Mouse (Mus musculus): Measurements from ENCODE around the gene Tmem268. TPM values are rescaled to one million over a fixed set of nuclear protein-coding genes. Genes with fewer than 3 reads are reported as not detected.

Tmem268 gene
- polyA plus RNA-seq (2017; shearing (Covaris generic)) = 10 to 100 TPM; 20.8 to 32.9 TPM

- ATAC-seq = peak; percentile 69
These were observed at the start of gene Tmem268 for GRCm38 (mm10) chr4:63558407-63559081. TSS of gene Tmem268 (plus strand) at chr4:63558781.

GRCm38 (mm10) chr4:63512921-63513320 is 45.7 kb upstream of the Tmem268 start:
- no peak for ATAC-seq

- ATAC-seq = no peak
These were observed 44.1 kb upstream of the Tmem268 start for GRCm38 (mm10) chr4:63514454-63514984.

GRCm38 (mm10) chr4:63515021-63515420 is 43.6 kb upstream of the Tmem268 start:
- no peak for ATAC-seq

DNA sequence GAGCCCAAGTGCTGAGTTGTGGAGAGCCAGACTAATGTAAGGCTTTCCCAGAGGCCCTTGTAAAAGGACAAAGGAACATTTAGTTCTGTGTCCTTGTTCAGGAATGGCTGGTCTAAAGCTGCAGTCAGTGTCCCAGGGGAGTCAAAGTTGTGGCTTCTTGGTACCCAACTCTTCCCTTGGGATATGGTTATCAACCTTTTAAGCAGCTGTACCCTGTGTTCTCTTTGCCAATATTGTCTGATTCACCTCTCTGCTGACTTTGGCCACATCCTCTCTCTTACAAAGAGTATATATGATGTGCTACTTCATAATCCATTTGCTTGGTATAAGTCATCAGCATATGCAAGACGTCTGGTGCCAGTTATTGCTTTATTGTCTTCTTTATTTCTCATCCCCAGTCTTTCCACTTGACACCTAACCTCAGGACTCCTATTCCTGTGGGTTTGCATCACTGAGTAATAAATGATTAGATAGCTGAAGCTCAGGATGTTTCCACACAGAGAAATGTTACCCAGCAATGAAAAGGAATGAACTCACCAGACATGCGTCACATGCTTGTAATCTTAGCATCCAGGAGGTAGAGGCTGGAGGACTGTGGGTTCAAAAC is 36.7 kb upstream of the Tmem268 start:
- ATAC-seq = no peak

GRCm38 (mm10) chr4:63525514-63525913 is 33.1 kb upstream of the Tmem268 start:
- no peak for ATAC-seq

DNA sequence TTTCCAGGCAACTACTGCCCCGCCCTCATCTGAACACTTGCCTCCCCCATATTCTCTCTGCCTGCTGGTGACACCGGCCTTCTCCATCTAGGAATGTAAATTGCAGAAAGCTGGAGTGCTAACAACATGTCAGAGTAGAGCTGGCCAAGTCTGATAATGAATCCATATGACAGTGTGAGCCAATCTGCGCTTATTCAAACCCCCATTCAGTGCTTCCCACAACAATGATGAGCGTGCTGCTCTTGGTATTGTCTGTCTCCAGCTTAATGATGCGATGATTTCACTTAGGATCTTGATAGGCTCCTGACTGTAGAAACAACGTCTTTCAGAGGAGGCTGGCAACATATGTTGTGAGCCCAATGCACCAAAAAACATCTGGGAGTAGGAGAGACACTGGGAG is 29.6 kb upstream of the Tmem268 start:
- ATAC-seq = no peak

GRCm38 (mm10) chr4:63530409-63530808 is 28.2 kb upstream of the Tmem268 start:
- ATAC-seq = no peak

- no peak for ATAC-seq
These were observed 21.0 kb upstream of the Tmem268 start for GRCm38 (mm10) chr4:63537602-63538001.

DNA sequence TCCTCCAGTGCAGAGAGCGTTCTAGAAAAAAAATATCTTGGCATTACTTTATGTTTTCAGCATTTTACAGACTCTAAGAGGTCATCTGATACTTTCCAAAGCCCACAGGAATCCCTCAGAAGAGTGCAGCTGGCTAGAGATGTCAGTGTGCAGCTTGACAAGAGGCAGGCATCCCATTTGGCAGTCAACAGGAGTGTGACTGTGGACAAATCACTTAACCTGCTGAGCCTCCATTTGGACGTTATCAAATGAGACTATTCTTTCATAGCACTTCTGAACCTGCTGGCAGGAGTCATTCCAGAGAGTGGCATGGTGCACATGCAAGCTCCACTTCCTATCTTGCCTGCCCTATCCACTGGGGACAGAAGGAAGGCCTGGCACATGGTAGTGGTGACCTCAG is 16.4 kb upstream of the Tmem268 start:
- ATAC-seq = no peak

DNA sequence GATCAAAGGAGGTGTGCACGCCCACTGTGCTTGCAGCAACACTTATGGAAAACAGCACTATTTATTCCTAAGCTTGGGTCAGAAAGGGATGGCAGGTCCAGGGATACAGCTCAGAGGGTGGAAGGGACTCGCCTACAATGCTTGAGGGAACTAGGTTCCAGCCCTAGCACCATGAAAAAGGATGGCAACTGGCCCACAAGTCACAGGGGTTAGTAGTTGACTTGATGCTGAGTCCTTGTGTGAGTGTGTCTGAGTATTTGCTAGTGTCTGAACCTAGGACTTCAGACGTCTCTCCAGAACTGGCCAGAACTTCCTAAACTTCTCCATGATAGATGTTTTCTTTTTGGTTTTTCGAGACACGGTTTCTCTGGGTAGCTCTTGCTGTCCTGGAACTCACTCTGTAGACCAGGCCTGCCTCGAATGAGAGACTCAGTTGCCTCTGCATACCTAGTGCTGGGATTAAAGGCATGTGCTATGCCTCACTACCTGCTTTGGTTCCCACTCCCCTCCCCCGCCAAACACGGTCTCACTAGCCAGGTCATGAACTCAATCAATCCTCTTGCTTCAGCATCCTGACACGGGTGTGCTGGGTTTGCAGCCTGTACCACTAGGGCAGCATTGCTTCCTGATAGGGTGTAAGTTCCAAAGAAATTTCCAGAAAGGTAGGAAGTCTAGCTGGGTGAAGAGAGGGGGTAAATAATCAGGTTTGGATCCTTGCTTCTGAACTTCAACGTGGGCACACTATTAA is 14.7 kb upstream of the Tmem268 start:
- peak; percentile 13 for ATAC-seq

GRCm38 (mm10) chr4:63544494-63545230 is 13.9 kb upstream of the Tmem268 start, which contains the start of gene Atp6v1g1:
TSS of gene Atp6v1g1 (plus strand) at chr4:63544772.
- peak; percentile 92 for ATAC-seq

DNA sequence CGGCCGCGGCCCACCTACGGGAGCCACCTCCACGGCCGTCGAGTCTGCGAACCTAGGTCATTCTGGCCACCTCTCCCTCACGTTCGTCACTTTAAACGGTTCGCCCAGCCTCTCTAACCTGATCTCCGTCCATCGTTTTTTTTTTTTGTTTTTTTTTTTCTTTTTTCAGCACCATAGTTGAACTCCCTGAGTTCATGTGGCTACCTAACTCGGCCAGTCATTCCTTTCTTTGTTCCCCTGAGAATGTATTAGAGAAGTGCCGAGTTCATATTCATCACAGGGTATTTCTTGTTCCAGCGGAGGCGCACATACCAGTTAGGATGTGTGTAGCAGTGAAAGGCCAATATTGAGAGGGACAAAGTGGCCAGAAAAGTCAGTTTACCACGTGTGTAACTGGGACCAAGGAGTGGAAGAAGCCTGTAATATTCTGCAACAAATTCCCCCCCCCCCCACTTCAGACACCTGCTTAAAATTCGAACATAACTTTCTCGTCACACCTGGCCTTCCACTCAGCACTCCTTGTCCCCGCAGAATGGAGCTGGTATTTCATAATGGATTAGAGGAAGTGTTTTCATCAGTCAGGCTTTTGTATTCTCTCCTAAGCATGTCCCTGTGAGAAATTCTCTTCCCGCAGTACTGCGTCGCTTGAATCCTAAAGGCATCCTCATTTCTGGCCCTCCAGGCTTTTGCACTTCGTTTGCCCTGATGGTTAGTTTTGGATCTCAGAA is 13.2 kb upstream of the Tmem268 start:
- ATAC-seq = peak; percentile 12

GRCm38 (mm10) chr4:63546441-63547055 is 12.0 kb upstream of the Tmem268 start:
- ATAC-seq = no peak

DNA sequence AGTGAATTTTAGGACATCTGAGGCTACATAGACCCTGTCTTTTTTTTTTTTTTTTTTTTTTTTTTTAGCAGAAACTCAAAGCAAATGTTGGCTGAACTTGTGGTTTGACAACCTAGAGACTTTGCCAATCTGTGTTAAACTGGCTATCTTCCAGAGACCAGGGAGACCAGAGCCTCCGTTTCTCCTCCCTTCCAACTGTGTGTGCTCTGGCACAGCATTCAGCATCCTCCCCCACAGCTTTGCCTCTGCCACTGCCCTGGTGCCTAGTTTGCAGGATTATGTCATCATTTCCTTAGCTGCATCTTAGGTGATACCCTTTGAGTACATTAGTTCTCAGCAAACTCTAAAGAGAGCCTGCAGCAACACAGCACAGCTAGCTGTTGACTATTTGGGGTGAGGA is 10.8 kb upstream of the Tmem268 start:
- no peak for ATAC-seq

DNA sequence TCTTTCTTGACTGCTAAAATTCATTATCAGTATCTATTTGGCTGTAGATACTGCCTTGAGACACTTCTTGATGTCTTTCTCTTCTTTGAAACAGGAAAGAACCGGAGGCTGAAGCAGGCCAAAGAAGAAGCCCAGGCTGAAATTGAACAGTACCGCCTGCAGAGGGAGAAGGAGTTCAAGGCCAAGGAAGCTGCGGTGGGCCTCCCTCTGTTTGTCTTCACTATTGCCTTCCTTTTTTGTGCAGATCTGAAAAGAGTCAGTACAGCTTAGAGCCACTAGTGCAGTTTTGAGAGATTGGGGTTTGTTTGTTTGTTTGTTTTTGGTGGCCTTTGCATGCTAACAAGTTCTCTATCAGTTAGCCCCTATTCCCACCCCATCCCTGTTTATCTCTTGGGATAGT is 10.1 kb upstream of the Tmem268 start:
- no peak for ATAC-seq

DNA sequence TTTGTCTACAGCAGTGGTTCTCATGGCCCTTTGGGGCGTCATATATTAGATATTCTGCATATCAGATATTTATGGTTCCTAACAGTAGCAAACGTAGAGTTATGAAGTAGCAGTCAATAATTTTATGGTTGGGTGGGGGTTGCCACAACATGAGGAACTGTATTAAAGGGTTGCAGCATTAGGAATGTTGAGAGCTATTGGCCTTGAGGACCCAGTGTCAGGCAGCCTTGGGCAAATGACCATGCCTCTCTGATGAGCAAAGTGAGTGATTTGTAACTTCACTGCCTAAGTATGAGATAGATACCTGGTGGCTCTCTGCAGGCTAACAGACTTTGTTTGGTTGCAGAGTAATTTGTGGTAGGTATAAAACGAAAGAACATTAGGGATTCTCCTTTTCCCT is 7.7 kb upstream of the Tmem268 start:
- no peak for ATAC-seq

DNA sequence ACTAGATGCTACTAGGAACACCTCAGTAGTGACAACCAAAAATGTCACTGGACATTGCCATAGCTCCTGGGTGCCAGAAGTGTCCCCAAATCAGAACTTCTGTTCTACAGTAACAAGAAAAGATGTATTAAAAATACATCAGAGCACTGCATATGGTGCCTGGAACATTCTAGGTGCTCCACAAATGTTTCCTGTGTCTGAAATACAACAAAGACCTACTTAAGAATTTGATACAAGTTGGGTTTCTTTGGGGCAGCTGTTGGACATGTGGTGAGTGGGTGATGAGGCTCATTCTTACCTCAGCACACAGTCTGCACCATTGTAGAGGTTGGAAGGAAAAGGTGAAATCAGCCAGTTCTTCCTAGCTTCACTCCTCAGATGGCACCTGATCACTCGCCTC is 5.7 kb upstream of the Tmem268 start:
- ATAC-seq = no peak

DNA sequence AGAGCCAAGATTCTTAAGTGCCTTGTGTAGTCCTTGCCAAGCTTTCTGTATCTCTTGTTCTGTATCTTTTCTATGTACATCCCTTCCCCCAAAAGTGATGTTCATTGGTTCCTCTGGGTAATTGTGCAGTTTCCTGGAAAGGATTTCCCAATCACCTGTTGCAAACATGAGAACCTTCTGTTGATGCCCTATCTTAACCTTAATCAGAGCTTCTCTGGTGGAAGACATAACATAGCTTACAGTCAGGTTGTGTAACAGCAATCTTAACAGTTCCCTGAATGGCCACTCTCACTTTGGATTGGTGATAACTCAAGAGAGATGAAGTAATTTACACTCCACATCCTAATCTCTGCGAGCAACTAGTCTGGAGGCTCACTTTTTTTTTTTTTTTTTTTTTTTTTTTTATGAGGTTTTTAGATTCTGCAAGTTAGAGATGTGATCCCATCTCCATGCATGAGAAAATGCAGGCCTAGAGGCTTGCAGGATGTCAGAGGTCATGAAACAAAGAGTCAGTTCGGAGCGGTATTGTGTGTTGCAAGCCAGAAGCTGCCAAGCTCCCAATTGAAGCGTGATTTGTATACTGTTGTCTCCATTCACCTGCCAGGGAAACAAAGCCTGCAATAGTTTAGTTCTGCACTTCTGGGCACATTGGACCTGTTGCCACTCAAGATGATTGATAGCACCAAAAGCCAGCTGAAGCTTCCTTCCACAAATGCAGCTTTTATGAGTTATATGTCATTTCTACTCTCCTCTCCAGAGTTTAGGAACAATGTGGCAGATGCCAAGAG is 4.6 kb upstream of the Tmem268 start:
- ATAC-seq = no peak

DNA sequence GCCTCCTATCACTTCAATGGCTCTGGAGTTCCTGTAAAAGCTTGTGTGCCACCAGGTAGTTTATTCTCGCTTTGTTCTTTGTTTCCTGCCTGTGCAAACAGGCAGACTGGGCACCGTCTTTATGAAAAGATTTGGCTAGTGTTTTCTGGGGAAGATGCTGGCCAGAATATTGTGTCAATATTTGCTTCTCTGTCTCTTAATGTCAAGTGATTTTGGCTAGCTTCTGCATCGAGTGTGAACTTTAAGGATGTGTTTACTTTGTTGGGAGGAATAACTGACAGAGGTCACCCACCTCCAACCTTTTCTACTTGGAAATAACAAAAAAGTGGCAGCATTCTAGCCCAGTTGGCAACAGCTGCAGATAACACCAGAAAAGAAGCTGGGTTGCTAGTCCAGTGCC is 4.0 kb upstream of the Tmem268 start:
- ATAC-seq = no peak

DNA sequence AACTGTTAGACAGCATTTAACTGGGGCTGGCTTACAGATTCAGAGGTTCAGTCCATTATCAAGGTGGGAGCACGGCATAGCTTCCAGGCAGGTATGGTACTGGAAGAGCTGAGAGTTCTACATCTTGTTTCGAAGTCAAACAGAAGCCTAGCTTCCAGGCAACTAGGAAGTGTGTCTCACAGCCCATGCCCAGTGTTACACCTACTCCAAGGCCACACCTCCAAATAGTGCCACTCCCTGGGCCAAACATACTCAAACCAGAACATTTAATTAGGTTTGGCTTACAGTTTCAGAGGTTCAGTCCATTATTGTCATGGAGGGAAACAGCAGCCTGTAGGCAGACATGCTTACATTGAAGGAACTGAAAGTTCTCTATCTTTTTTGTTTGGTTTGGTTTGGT is 3.5 kb upstream of the Tmem268 start:
- no peak for ATAC-seq

All from CD4-positive, CD25-positive, alpha-beta regulatory T cell, adult 4 months (primary cell).